Mouse (Mus musculus) forebrain, postnatal 0 days (tissue): ENCODE data around the gene Slc36a4. TPM values are rescaled to one million over a fixed set of nuclear protein-coding genes. Genes with fewer than 3 reads are reported as not detected.

Experiments
- ATAC-seq: fragments of 200-750 bp; cut with Nextera tagmentation; 2 replicates; pipeline ENCODE4 v1.8.0; 2017; ENCODE audit warnings: mild to moderate bottlenecking, moderate library complexity
- DNase-seq: peaks from one replicate; pipeline ENCODE4 v3.0.0-alpha.2; 2015
- H3K27ac ChIP-seq: fragments of 300-500 bp; sonication (generic); 2 replicates; pipeline ENCODE4 v1.5.1; 2014; ENCODE audit warnings: low read depth, mild to moderate bottlenecking, antibody characterized with exemption, low read length, moderate library complexity, mixed read lengths
- H3K27me3 ChIP-seq: fragments of 300-500 bp; sonication (generic); 2 replicates; pipeline ENCODE4 v1.6.1; 2014; ENCODE audit warnings: mild to moderate bottlenecking, low read length, mixed read lengths; ENCODE audit not compliant: insufficient read depth
- H3K36me3 ChIP-seq: fragments of 300-500 bp; sonication (generic); 2 replicates; pipeline ENCODE4 v1.6.1; 2014; ENCODE audit warnings: mild to moderate bottlenecking, moderate library complexity; ENCODE audit not compliant: insufficient read depth
- H3K4me1 ChIP-seq: fragments of 300-500 bp; sonication (generic); 2 replicates; pipeline ENCODE4 v1.6.1; 2014; ENCODE audit warnings: antibody characterized with exemption; ENCODE audit not compliant: insufficient read depth
- H3K4me2 ChIP-seq: fragments of 300-500 bp; sonication (generic); 2 replicates; pipeline ENCODE4 v1.6.1; 2014; ENCODE audit warnings: low read depth, mild to moderate bottlenecking, moderate library complexity
- H3K4me3 ChIP-seq: fragments of 300-500 bp; sonication (generic); 2 replicates; pipeline ENCODE4 v1.5.1; 2014; ENCODE audit warnings: low read depth, low read length, mixed read lengths
- H3K9ac ChIP-seq: fragments of 300-500 bp; sonication (generic); 2 replicates; pipeline ENCODE4 v1.6.1; 2014; ENCODE audit warnings: mild to moderate bottlenecking
- H3K9me3 ChIP-seq: fragments of 300-500 bp; sonication (generic); 2 replicates; pipeline ENCODE4 v1.6.1; 2016; ENCODE audit warnings: low read length
- CTCF ChIP-seq: sonication (generic); IDR thresholded peaks from 2 replicates; pipeline ENCODE4 v1.5.1; 2016; ENCODE audit warnings: antibody characterized with exemption, control low read depth, low read depth
- WGBS: fragments of 180-500 bp; shearing (Covaris S2); extraction: QIAGEN DNeasy Blood & Tissue Kit; methylation state at CpG from one replicate; pipeline ENCODE4 v1.1.7; 2014; 5-methylcytosine and 5-hydroxymethylcytosine counted together
- polyA plus RNA-seq: library from polyadenylated mRNA; unstranded; fragments of >200 nt; fragmentation: Nextera tagmentation; extraction: Ambion mirVana; gene quantifications from 2 replicates; pipeline ENCODE4 v1.2.1, GENCODE M21; 2015
- total RNA-seq: library from RNA; depleted of rRNA; stranded (reverse); fragments of >200 nt; gene quantifications from 2 replicates; pipeline ENCODE4 v1.2.3, GENCODE M21; 2014

The Slc36a4 gene
- total and polyA plus RNA-seq, 2 experiments from 2014 or later: 28.1 to 56.9 TPM

DNA sequence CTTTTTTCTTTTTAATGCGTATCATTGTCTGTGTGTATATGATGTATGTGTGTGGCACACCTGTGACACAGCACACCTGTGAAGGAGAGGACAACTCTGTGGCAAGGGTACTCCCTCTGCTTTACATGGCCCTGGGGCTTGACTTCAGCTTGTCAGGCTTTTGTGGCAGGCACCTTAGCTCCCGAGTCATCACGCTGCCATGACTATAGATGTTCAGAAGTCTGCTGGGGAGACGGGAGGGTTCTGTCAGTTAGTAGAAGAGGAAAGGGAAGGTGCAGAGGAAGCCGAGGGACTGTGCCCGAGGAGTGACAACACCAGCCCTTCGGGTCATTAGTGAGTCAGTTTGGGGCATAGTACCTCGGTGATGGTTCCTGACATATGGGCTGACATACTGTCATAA, 13.0 kb downstream of the Slc36a4 start:
- peaks cover 35% of the 10 kb centered on the region for H3K36me3 ChIP-seq
- H3K4me3 ChIP-seq: no peak overlapping the region
- no peak for TF ChIP-seq CTCF
- no peaks in the 10 kb centered on the region for H3K27me3 ChIP-seq
- DNase-seq (no peak), ATAC-seq (no peak)
- H3K9me3 ChIP-seq: no peaks in the 10 kb centered on the region
- no peak overlapping the region for H3K4me2 ChIP-seq
- 91% methylated on average over 8 of the region's 8 CpGs for WGBS
- H3K4me1 ChIP-seq: no peaks in the 10 kb centered on the region; the same call in 1 of the 2 replicates
- no peak overlapping the region for H3K9ac ChIP-seq
- no peak overlapping the region for H3K27ac ChIP-seq

DNA sequence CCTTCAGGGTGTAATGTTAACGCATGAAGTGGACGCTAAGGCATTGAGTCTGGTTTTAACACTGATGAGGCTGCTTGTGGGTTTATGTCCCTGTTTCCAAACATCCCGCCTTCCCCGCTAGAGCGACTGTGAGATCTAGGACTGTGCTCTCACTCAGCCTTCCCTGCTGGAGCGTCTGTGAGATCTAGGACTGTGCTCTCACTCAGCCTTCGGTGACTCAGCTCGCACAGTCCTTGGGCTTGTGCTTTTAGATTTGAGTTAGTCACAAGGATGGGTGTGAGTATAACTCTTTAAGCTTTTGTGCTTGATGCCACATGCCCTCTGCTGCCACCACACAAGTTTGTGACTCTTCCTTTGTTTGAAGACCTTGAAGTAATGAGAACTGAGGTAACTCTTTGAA, 17.6 kb downstream of the Slc36a4 start:
- peaks cover 61% of the 10 kb centered on the region for H3K36me3 ChIP-seq
- no peak overlapping the region for H3K4me3 ChIP-seq
- WGBS: 97% methylated on average over 8 of the region's 8 CpGs
- no peak for TF ChIP-seq CTCF
- no peaks in the 10 kb centered on the region for H3K27me3 ChIP-seq
- H3K4me1 ChIP-seq: no peaks in the 10 kb centered on the region
- no peak overlapping the region for H3K9ac ChIP-seq
- H3K27ac ChIP-seq: no peak overlapping the region
- no peak for DNase-seq
- H3K9me3 ChIP-seq: no peaks in the 10 kb centered on the region
- ATAC-seq: no peak
- H3K4me2 ChIP-seq: no peak overlapping the region

DNA sequence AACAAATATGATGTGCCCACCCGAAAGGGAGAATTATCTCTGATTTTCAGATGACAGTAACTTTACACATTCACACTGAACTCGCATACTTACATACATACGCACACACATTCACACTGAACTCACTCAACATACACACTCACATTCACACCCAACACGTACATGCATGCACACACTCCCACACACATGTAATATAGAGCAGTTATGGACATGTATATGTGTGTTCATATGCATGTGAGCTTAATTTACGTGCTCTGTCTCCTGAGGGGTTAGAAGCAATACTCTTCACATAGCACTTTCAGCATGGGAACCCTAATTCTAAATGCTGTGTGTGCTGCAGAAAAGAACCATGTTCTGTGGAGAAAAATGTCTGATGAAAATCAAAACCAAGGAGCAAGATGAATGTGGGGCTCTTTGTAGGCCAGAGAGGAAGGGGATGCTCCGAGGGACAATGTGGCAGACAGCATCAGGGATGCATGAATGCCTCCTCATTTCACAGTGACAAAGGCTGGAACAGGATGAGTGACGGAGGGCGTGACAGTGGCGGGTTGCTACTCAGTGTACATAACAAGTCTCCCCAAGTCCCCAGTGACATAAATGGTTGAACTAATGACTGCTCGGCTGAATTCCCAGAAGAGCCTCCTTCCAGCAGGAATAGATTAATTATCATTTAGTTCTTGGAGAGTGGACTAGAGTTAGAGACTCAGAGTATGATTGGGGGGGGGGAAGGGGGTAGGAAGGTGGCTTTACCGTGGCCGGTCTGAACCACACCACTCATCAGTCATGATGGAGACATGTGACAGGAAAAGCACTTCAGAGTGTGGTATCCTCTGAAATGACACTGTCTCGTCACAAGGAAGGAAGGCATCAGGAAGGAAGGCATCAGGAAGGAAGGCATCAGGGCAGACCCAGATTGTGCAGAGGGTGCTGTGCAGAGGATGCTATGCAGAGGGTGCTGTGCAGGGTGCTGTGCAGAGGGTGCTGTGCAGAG, 22.5 kb downstream of the Slc36a4 start:
- H3K36me3 ChIP-seq: peaks cover 58% of the 10 kb centered on the region

DNA sequence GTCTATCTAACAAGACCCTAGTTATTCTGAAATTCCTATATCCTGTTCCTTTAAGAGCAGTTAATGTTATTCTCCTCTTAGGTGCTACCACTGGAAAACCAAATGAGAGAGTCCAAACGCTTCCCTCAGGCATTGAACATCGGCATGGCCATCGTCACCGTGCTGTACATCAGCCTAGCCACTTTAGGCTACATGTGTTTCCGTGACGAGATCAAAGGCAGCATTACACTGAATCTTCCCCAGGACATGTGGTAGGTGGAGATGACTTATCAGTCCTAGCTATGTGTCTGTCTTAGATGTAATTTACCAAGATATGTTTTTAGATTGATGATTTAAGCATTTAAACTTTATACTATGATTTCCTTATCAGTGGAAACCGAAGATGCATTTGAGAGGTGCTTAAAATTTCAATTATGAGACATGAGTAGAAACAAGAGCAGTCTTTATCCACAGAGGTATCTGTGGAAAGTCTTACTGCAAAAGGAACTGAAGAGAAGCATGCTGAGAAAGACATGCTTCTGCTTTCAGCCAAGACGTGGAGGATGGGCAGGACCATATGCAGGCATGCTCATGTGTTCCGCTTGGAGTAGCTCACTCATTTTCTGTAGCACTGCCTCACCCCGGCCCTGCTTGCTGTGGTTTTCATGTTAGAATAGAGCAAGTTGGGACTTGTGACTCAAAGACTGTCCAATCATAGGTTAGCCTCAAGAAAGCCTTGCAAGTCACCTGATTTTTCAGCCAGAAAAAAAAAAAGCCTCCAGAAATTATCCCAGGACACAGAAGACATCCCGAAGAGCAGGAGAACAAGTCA, 24.7 kb downstream of the Slc36a4 start:
- H3K27me3 ChIP-seq: no peaks in the 10 kb centered on the region
- 88% methylated on average over 11 of the region's 11 CpGs for WGBS
- H3K9me3 ChIP-seq: no peaks in the 10 kb centered on the region
- no peak overlapping the region for H3K9ac ChIP-seq
- no peaks in the 10 kb centered on the region for H3K4me1 ChIP-seq
- peaks cover 59% of the 10 kb centered on the region for H3K36me3 ChIP-seq
- no peak overlapping the region for H3K4me2 ChIP-seq
- no peak overlapping the region for H3K27ac ChIP-seq
- DNase-seq (no peak), ATAC-seq (no peak)
- no peak overlapping the region for H3K4me3 ChIP-seq
- TF ChIP-seq CTCF: no peak

More for the DNA sequence above, 22.5 kb downstream of the Slc36a4 start:
- WGBS: 37% methylated on average over 13 of the region's 13 CpGs
- H3K4me3 ChIP-seq: no peak overlapping the region
- no peak overlapping the region; the same call in 1 of the 2 replicates for H3K9ac ChIP-seq
- ATAC-seq: peak; percentile 92
- DNase-seq: peak; percentile 38
- H3K4me1 ChIP-seq: no peaks in the 10 kb centered on the region
- H3K27ac ChIP-seq: peak overlapping the region; percentile 40; the same call in 1 of the 2 replicates
- H3K9me3 ChIP-seq: no peaks in the 10 kb centered on the region
- no peaks in the 10 kb centered on the region for H3K27me3 ChIP-seq
- no peak overlapping the region for H3K4me2 ChIP-seq
- TF ChIP-seq CTCF: no peak; the same call in 1 of the 2 replicates

DNA sequence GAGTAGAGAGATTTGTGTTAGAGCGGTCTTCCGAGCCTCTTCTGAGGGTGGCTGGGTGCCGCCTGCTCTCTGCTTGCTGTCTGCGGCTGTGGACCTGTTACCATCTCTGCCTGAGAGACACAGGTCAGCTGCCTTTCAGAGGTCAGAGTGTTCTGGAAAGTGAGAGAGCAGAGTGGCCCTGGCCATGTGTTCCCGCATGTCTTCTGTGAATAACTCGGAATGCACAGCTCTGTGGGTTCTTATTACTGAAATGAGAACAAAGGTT, 25.3 kb downstream of the Slc36a4 start:
- H3K36me3 ChIP-seq: peaks cover 58% of the 10 kb centered on the region
- WGBS: 93% methylated on average over 6 of the region's 6 CpGs
- H3K4me3 ChIP-seq: no peak overlapping the region
- ATAC-seq (no peak), DNase-seq (no peak)
- H3K4me1 ChIP-seq: no peaks in the 10 kb centered on the region
- no peak overlapping the region for H3K27ac ChIP-seq
- no peak overlapping the region for H3K9ac ChIP-seq
- no peak overlapping the region for H3K4me2 ChIP-seq
- H3K9me3 ChIP-seq: no peaks in the 10 kb centered on the region
- no peaks in the 10 kb centered on the region for H3K27me3 ChIP-seq
- no peak for TF ChIP-seq CTCF

DNA sequence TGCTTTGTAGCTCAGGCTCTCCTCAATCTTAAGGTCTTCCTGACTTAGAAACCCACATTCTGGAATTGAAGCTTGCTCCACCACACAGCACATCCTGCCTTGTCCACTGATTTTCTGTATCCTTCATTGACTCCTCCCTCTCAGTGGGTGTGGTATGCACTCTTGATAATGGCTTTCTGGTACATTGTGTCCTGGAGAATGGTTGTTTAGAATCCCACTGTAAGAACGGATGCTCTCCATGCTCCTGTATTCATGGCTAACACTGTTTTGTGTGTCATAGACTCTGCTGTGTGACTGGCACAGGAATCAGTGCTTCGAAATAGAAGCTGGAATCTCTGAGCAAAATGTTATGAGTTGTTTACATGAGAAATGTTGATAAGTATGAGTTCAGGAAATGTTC, 28.0 kb downstream of the Slc36a4 start:
- DNase-seq (no peak), ATAC-seq (no peak)
- 80% methylated on average over 2 of the region's 2 CpGs for WGBS
- Histone ChIP-seq H3K36me3 (peaks cover 52% of the 10 kb centered on the region), H3K27ac (no peak overlapping the region), H3K9ac (no peak overlapping the region), H3K27me3 (no peaks in the 10 kb centered on the region), H3K4me1 (no peaks in the 10 kb centered on the region), H3K4me3 (no peak overlapping the region), H3K9me3 (no peaks in the 10 kb centered on the region), H3K4me2 (no peak overlapping the region)
- TF ChIP-seq CTCF: no peak

DNA sequence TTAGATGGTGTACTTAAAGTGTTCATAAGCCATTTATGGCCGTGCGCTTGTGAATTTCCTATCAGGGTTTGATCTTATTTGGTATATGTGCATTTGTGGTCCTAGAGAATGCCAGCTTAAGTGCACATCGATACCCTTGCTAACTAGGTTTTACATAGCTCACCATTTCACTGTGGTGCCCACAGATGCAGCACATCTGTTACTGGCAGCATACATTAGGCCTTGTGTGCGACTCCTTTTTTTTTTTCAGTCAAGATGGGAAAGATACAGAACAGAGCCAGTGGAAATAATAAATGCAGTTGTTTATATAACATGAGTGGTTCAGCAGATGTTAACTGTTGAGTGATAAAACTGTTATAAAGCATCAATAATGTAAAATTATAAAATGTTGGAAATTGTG, 31.9 kb downstream of the Slc36a4 start:
- Histone ChIP-seq H3K9me3 (no peaks in the 10 kb centered on the region), H3K36me3 (peaks cover 35% of the 10 kb centered on the region), H3K27me3 (no peaks in the 10 kb centered on the region), H3K4me3 (no peak overlapping the region), H3K27ac (no peak overlapping the region), H3K4me1 (no peaks in the 10 kb centered on the region), H3K4me2 (no peak overlapping the region), H3K9ac (no peak overlapping the region)
- no peak for TF ChIP-seq CTCF
- 86% methylated on average over 4 of the region's 4 CpGs for WGBS
- ATAC-seq (no peak), DNase-seq (no peak)
